Mouse (Mus musculus): ENCODE measurements around the gene Xylb. TPM values are rescaled to one million over a fixed set of nuclear protein-coding genes. Genes with fewer than 3 reads are reported as not detected.
"Not testable (repeated sequence)": the region's sequence is repeated elsewhere in the genome, so short reads cannot be mapped to it uniquely, and the experiment has no call there.

Gene Xylb
- polyA plus RNA-seq, 1 experiment = 449 TPM

GRCm38 (mm10) chr9:119370770-119371169 lies 13.6 kb downstream of the Xylb start:
- H3K27me3 ChIP-seq (replicated peaks; ENCODE audit: control insufficient read depth, insufficient read depth, low read length); H3K4me1 ChIP-seq (ENCODE audit: control insufficient read depth, insufficient read depth, low read length); H3K36me3 ChIP-seq (ENCODE audit: control insufficient read depth, insufficient read depth, low read length); H3K4me3 ChIP-seq (ENCODE audit: insufficient read depth, low read depth, low read length); DNase-seq; H3K27ac ChIP-seq (ENCODE audit: insufficient read depth, low read depth, low read length): not testable (repeated sequence)
- TF ChIP-seq CTCF (conservative IDR thresholded peaks at IDR 0.05; ENCODE audit: insufficient read depth, insufficient read length, low read depth, low read length) = 0 out of 2 replicates have a peak, but pooled peaks have one; percentile 13
- 89% methylated on average over 4 of the region's 4 CpGs for WGBS

- 66% methylated on average over 4 of the region's 4 CpGs for WGBS
- H3K4me1 ChIP-seq (ENCODE audit: control insufficient read depth, insufficient read depth, low read length) = peaks cover 3% of the 10 kb centered on the region; the same call in 1 of the 2 replicates
- H3K36me3 ChIP-seq (ENCODE audit: control insufficient read depth, insufficient read depth, low read length) = peaks cover 2% of the 10 kb centered on the region; the same call in 1 of the 2 replicates
- TF ChIP-seq POLR2A (IDR thresholded peaks at IDR 0.05; ENCODE audit: low read depth, low read length) = no peak
- TF ChIP-seq CTCF (conservative IDR thresholded peaks at IDR 0.05; ENCODE audit: insufficient read depth, insufficient read length, low read depth, low read length) = no peak
- no peak overlapping the region for H3K27ac ChIP-seq (ENCODE audit: insufficient read depth, low read depth, low read length)
- no peaks in the 10 kb centered on the region for H3K27me3 ChIP-seq (replicated peaks; ENCODE audit: control insufficient read depth, insufficient read depth, low read length)
- no peak for DNase-seq
- H3K4me3 ChIP-seq (ENCODE audit: insufficient read depth, low read depth, low read length) = no peak overlapping the region
These were observed 14.1 kb downstream of the Xylb start for GRCm38 (mm10) chr9:119371251-119371650.

- DNase-seq = no peak
- TF ChIP-seq CTCF (conservative IDR thresholded peaks at IDR 0.05; ENCODE audit: insufficient read depth, insufficient read length, low read depth, low read length) (no peak), POLR2A (IDR thresholded peaks at IDR 0.05; ENCODE audit: low read depth, low read length) (no peak)
- WGBS = 55% methylated on average over 3 of the region's 3 CpGs
- Histone ChIP-seq H3K27ac (ENCODE audit: insufficient read depth, low read depth, low read length) (no peak overlapping the region), H3K4me1 (ENCODE audit: control insufficient read depth, insufficient read depth, low read length) (no peaks in the 10 kb centered on the region), H3K36me3 (ENCODE audit: control insufficient read depth, insufficient read depth, low read length) (no peaks in the 10 kb centered on the region; the same call in 1 of the 2 replicates), H3K27me3 (replicated peaks; ENCODE audit: control insufficient read depth, insufficient read depth, low read length) (no peaks in the 10 kb centered on the region), H3K4me3 (ENCODE audit: insufficient read depth, low read depth, low read length) (no peak overlapping the region)
These were observed 17.8 kb downstream of the Xylb start for GRCm38 (mm10) chr9:119375008-119375407.

- no peak for DNase-seq
- Histone ChIP-seq H3K27ac (ENCODE audit: insufficient read depth, low read depth, low read length) (no peak overlapping the region), H3K36me3 (ENCODE audit: control insufficient read depth, insufficient read depth, low read length) (no peaks in the 10 kb centered on the region; the same call in 1 of the 2 replicates), H3K4me1 (ENCODE audit: control insufficient read depth, insufficient read depth, low read length) (no peaks in the 10 kb centered on the region), H3K27me3 (replicated peaks; ENCODE audit: control insufficient read depth, insufficient read depth, low read length) (no peaks in the 10 kb centered on the region), H3K4me3 (ENCODE audit: insufficient read depth, low read depth, low read length) (no peak overlapping the region)
- TF ChIP-seq CTCF (conservative IDR thresholded peaks at IDR 0.05; ENCODE audit: insufficient read depth, insufficient read length, low read depth, low read length) (no peak), POLR2A (IDR thresholded peaks at IDR 0.05; ENCODE audit: low read depth, low read length) (no peak)
- WGBS = 55% methylated on average over 6 of the region's 6 CpGs
These were observed 18.4 kb downstream of the Xylb start for GRCm38 (mm10) chr9:119375556-119375955.

- no peak for DNase-seq
- H3K27ac ChIP-seq (ENCODE audit: insufficient read depth, low read depth, low read length) = no peak overlapping the region
- WGBS = 64% methylated on average over 4 of the region's 4 CpGs
- H3K4me3 ChIP-seq (ENCODE audit: insufficient read depth, low read depth, low read length) = no peak overlapping the region
- no peaks in the 10 kb centered on the region for H3K27me3 ChIP-seq (replicated peaks; ENCODE audit: control insufficient read depth, insufficient read depth, low read length)
- H3K4me1 ChIP-seq (ENCODE audit: control insufficient read depth, insufficient read depth, low read length) = no peaks in the 10 kb centered on the region
- H3K36me3 ChIP-seq (ENCODE audit: control insufficient read depth, insufficient read depth, low read length) = peaks cover 2% of the 10 kb centered on the region
- TF ChIP-seq CTCF (conservative IDR thresholded peaks at IDR 0.05; ENCODE audit: insufficient read depth, insufficient read length, low read depth, low read length) = no peak
- no peak for TF ChIP-seq POLR2A (IDR thresholded peaks at IDR 0.05; ENCODE audit: low read depth, low read length)
These were observed 21.1 kb downstream of the Xylb start for GRCm38 (mm10) chr9:119378231-119378630.

- TF ChIP-seq CTCF (conservative IDR thresholded peaks at IDR 0.05; ENCODE audit: insufficient read depth, insufficient read length, low read depth, low read length) (no peak), POLR2A (IDR thresholded peaks at IDR 0.05; ENCODE audit: low read depth, low read length) (no peak)
- Histone ChIP-seq H3K4me3 (ENCODE audit: insufficient read depth, low read depth, low read length) (no peak overlapping the region), H3K36me3 (ENCODE audit: control insufficient read depth, insufficient read depth, low read length) (peaks cover 5% of the 10 kb centered on the region), H3K27me3 (replicated peaks; ENCODE audit: control insufficient read depth, insufficient read depth, low read length) (no peaks in the 10 kb centered on the region), H3K4me1 (ENCODE audit: control insufficient read depth, insufficient read depth, low read length) (no peaks in the 10 kb centered on the region), H3K27ac (ENCODE audit: insufficient read depth, low read depth, low read length) (no peak overlapping the region)
- WGBS = 66% methylated on average over 6 of the region's 6 CpGs
- DNase-seq = no peak
These were observed 25.4 kb downstream of the Xylb start for GRCm38 (mm10) chr9:119382603-119383002.

GRCm38 (mm10) chr9:119388956-119389355 lies 31.8 kb downstream of the Xylb start:
- Histone ChIP-seq H3K27ac (ENCODE audit: insufficient read depth, low read depth, low read length) (no peak overlapping the region), H3K4me3 (ENCODE audit: insufficient read depth, low read depth, low read length) (no peak overlapping the region), H3K36me3 (ENCODE audit: control insufficient read depth, insufficient read depth, low read length) (peaks cover 3% of the 10 kb centered on the region; the same call in 1 of the 2 replicates), H3K4me1 (ENCODE audit: control insufficient read depth, insufficient read depth, low read length) (no peaks in the 10 kb centered on the region), H3K27me3 (replicated peaks; ENCODE audit: control insufficient read depth, insufficient read depth, low read length) (no peaks in the 10 kb centered on the region)
- no peak for DNase-seq
- WGBS = 46% methylated on average over 5 of the region's 5 CpGs
- TF ChIP-seq CTCF (conservative IDR thresholded peaks at IDR 0.05; ENCODE audit: insufficient read depth, insufficient read length, low read depth, low read length) = no peak
- TF ChIP-seq POLR2A (IDR thresholded peaks at IDR 0.05; ENCODE audit: low read depth, low read length) = no peak
